Mouse (Mus musculus): ENCODE measurements around the gene Ddr1.

The Ddr1 gene

GRCm38 (mm10) chr17:35633992-35634391 is 70.4 kb downstream of the Ddr1 start:
- DNase-seq (ENCODE audit: low spot score): no peak

Measured in c-Kit-positive CD71-positive TER-119-positive erythroid progenitor cells, embryonic 14.5 days (primary cell).